Mouse (Mus musculus) CH12F3 (cell line): ENCODE data around the gene Fam234a.
"Not testable (repeated sequence)": the region's sequence is repeated elsewhere in the genome, so short reads cannot be mapped to it uniquely, and the experiment has no call there.

Source experiments
- in situ Hi-C: fragments of 300-500 bp; cut with MboI; formaldehyde crosslinking; loops from 2 replicates; pipeline ENCODE4 v1.14.3; 2020; ENCODE audit warnings: low sequenced_read_pairs

Gene Fam234a

DNA sequence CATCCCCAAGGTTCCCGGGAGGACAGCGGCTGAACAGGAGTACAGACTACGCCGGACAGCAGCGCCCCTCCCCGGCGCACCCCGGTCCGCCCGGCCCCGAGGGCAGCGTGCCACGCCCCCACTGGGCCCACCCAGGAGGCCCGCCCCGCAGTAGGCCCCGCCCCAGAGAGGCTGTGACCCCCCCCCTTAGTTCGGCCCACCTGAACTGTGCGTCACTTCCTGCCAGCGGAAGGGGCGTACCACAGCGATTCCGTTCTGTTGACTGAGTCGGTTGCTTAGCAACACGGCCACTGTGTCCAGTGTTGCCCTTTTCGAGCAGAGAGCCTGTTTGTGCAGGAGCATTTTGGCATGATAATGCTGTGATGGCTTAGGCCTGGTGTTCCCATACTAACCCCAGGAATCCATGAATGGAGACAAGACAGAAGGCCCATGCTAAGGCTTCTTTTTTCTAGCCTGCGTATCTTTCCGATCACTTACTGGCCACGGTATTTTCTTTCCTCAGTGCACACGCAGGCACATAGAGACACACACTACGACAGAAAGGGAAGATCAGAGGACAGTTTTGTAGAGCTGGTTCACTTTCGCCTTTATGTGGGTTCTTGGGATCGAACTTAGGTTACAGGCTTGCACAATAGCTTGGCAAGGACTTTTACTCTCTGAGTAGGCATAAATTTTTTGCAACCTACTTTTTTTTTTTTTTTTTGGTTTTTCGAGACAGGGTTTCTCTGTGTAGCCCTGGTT is at the start of gene Fam234a:
Gene Fam234a, minus strand, starts transcription at position 142 of the 741 bp plus-strand sequence.
- in situ Hi-C loops, result no loop called here

DNA sequence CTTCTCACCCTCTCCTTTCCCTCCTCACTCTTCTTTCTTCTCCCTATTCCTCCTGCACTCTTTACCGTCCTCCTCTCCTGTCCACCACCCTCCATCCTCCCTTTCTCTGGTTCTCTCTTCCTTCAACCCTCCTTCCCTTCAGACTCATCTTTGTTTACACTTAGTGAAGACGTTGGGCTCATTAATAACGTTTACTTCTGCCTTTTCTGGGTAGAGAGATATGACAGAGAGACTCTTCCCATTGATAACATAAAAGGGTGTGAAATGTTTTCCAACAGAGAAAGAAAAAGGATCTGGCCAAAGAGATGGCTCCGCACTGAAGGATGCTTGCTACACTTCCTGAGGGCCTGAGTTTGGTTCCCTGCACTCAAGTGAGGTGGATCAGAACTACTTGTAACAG is 45.4 kb upstream of the Fam234a start:
- in situ Hi-C loops, result no loop called here

DNA sequence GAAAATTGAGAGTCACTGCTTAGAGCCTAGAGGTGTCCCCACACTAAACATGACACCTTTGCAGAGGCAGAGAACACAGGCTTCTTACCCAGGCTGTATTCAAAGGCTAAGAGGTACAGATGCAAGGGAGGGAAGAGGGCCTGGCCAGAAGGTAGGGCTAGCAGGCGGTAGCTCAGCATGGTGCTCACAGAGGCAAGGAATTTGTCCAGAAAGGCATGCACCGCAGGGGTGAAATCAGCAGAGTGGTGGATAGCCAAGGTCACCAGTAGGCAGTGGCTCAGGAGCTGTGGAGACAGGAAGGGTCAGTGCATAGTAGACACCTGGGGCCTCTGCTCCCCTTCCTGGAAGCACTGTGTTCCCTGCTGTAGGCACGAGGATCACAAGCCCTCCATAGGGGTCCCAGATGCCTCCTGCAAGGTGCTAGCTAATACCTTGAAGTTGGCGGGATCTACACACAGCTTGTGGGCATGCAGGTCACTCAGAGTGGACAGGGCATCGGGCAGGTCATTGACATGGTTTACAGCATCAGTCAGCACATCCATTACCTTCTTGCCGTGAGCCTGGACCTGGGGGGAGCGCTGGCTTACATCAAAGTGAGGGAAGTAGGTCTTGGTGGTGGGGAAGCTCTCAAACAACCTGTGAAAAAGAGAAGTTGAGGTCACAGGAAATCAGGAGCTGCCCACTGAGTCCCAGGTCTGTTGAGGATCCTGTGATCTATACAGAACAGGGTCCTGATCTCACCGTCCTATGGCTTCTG is 42.3 kb upstream of the Fam234a start:
- in situ Hi-C loops, result no loop called here

DNA sequence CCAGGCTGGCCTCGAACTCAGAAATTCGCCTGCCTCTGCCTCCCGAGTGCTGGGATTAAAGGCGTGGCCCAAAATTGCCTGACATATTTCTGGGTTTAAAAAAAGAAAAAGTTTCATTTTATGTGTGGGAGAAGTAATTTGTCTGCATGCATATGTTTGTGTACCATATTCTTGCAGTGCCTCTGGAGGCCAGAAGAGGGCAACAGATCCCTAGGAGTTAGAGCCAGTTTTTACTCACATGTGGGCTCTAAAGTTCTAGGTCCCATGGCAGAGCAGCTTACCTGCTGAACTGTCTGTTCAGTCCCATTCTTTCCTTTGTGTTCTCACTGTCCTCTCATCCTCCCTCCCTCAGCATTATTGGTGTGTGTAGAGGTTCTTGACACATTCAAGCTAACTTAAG is 32.7 kb upstream of the Fam234a start:
- in situ Hi-C loops, result no loop called here

DNA sequence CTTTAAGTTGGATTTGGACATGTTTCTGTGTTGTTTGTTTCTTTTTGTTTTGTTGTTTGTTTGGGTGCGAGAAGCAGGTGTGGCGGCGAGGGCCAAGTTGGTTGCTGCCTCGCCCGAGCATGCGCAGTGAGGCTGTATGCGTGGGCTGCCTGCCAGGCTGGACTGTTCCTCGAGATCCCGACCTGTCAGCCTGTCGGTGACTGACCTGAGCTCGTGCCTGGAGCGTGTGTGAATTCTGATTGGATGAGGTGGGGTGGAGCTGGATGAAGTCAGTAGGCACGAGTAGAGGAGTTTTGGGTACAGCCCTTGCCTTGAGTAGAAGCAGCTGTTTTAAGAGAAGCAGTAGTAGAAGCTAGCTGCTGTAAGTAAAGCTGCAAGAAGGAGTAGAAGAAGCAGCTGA is 31.9 kb upstream of the Fam234a start:
- in situ Hi-C loops, result no loop called here

DNA sequence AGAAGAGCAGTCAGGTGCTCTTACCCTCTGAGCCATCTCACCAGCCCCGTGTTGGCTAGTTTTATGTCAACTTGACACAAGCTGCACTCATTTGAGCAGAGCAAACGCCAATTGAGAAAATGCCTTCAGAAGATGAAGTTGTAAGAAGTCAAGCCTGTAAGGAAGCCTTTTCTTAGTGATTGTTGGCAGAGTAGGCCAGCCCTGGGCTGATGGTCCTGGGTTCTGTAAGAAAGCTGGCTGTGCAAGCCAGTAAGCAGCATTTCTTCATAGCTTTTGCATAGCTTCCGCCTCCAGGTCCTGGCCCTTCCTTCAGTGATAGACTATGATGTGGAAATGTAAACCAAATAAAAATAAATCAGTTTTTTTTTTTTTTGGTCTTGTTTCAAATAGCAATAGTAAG is 28.5 kb upstream of the Fam234a start:
- in situ Hi-C loops, result no loop called here

DNA sequence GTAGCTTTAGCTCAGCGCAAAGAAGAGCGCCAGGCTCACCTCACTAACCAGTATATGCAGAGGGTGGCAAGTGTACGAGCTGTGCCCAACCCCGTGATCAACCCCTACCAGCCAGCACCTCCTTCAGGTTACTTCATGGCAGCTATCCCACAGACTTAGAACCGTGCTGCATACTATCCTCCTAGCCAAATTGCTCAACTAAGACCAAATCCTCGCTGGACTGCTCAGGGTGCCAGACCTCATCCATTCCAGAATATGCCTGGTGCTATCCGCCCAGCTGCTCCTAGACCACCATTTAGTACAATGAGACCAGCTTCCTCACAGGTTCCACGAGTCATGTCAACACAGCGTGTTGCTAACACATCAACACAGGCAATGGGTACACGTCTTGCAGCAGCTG is 25.5 kb upstream of the Fam234a start:
- in situ Hi-C loops, result not testable (repeated sequence)

DNA sequence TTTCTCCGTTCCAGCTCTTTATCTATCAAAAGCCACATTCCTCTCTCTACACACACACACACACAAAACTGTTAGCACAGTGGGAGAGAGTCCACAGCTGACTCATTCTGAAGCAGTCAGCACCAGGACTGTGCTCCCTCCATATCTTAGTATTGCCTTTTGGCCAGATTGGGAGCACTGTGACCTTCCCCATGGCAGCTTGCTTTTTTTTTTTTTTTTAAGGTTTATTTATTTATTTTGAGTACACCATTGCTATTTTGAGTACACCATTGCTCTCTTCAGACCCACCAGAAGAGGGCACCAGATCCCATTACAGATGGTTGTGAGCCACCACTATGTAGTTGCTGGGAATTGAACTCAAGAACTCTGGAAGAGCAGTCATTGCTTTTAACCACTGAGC is 24.8 kb upstream of the Fam234a start:
- in situ Hi-C loops, result no loop called here

DNA sequence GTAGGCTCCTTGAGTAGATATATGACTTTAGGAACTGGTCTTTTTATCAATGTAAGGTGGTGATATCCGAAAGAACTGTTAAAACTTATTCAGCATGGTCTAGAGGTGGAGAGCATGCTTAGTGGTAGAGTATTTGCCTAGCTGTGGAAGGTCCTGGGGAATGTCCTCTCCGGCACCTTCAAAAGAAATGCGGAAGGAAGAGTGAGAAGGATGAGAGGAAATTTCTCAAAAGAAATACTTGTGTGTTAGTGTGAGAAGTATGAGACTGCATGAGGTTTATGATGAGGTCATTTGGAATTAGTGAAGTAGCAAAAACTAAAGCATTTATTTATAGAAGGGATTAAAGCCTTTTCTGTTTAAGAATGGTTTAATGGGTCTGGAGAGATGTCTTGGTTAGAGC is 18.3 kb upstream of the Fam234a start:
- in situ Hi-C loops, result no loop called here

DNA sequence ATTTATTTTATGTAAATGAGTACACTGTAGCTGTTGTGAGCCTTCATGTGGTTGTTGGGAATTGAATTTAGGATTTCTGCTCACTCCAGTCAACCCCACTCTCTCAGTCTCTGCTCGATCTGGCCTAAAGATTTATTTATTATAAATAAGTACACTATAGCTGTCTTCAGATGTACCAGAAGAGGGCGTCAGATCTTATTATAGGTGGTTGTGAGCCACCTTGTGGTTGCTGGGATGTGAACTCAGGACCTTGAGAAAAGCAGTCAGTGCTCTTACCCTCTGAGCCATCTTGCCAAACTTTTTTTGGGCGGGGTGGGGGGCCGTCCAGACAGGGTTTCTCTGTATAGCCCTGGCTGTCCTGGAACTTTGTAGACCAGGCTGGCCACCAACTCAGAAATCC is 17.8 kb upstream of the Fam234a start:
- in situ Hi-C loops, result no loop called here

DNA sequence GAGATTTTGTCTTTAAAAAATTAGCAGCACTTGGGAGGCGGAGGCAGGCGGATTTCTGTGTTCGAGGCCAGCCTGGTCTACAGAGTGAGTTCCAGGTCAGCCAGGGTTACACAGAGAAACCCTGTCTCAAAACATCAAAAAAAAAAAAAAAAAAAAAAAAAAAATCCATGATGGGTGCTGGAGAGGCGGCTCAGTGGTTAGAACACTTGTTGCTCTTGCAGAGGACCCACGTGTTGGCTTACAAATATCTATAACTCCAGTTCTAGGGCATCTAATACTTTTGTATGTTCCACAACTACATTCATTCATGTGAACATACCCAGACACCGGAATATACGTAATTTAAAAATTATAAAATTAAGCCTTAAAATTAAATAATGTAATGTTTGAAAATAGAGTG is 11.3 kb upstream of the Fam234a start:
- in situ Hi-C loops, result no loop called here

DNA sequence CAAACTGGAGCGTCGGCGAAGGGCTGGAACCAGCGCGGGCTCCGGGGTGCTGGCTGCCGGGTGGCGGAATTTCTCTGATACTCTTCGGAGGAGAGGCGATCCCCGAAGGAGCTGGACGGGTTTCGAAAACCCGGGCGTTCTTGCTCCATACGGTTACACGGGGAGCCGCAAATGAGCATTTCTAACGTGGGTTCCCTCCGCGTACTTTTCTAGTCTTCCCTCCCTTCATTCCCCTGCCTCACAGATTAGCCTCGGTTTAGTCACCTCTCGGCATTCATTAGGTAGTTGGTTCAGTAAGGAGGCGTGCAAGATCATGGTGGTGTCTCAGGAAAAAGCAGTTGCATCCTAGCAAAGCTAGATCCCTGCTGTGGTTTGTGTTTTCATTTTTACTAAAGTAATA is 9.4 kb upstream of the Fam234a start:
- in situ Hi-C loops, result no loop called here

DNA sequence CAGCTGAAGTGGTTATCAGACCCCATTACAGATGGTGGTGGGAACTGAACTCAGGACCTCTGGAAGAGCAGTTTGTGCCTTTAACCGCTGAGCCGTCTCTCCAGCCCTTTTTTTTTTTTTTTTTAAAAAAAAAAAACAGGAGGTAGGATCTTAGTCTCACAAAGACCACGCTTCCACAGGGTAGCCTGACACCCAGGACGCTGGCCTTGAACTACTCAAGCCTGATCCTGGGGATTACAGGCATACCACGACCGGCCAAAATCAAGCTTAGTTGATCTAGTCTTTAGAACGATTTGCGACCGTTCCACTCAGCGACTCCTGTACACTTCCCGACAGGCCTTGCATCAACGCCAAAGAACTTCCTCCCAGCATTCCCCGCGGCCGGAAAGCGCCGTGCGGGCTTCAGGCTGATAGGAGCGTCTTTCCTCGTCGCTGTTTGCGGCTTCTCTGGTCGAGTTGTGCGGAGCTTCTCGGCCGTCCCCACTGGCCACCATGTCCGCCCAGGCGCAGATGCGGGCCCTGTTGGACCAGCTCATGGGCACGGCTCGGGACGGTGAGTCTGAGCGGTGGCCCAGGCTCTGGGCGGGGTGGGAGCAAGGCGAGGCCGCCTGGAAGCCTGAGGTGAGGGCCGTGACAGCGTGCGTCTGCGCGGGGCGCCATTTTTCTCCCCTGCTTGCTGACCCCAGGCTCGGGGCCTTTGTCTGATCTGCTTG is 8.7 kb upstream of the Fam234a start, which contains the start of gene Luc7l:
Gene Luc7l, plus strand, starts transcription at position 358 of the 713 bp plus-strand sequence.
- in situ Hi-C loops, result no loop called here

DNA sequence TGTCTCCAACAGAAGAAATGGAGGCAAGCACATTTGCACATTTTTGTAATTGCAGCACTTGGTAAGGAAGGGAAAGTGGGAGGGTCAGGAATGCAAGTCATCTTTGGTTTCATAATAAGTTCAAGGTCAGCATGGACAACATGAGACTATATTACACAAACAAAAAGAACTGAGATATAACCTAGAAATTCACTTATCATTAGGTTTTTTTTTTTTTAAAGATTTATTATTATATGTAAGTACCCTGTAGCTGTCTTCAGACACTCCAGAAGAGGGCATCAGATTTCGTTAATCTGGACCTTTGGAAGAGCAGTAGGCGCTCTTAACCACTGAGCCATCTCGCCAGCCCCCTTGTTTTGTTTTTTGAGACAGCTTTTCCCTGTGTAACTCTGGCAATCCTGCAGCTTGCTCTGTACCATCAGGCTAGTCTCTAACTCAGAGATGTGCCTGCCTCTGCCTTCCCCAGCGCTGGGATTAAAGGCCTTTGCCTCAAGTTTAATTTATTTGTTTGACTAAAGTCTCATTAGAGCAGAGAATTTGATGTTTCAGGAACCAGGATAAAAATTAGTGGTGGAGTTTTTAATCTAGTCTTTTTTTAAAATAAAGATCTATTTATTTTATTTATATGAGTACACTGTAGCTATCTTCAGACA is 8.0 kb upstream of the Fam234a start:
- in situ Hi-C loops, result no loop called here

DNA sequence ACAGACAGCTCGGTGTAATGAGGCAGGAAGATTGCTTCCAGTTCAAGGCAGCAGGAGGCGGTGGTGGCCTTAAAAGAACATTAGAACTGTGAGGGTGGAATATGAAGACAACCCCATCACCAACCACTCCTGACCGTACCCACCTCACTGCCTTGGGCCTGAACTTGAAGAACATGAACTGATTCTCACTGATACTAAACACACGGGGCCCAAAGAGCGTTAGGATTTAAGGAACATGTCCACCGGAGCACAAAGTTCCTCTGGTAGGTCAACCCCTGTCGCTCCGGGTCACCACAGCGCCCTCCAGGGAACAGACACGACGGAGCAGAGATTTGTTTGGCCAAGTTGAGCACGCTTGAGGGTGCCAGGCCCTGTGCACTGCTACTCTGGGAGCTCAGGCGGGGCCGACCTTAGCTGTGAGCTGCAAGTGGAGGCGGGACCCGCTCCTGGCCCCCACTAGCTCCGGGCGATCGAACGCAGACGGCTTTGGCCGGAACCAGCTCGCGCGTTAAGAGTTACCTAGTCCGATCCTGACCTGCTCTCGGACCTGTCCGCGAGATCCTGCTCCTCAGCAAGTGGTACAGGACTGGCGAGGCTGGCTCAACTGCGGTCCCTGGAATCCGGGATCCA is 456 bp downstream of the Fam234a start:
- in situ Hi-C loops, result no loop called here

DNA sequence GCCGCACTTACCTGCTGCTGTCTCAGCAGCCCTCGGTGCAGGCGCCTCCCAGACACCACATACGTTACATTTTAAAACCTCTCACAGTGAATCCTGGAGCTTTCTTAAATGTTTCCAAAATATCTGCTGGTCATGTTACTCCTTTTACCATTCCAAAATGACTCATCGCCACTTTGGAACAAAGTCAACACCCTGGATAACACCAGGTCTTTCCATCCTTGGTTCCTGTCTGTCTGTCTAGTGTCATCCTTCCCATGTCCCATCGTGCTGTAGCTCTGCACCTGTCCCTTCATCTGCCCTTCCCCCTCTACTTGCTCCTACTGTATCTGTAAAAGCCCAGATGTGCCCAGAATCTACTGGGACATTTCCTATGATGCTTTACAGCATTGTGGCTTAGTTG is 3.1 kb downstream of the Fam234a start:
- in situ Hi-C loops, result no loop called here

DNA sequence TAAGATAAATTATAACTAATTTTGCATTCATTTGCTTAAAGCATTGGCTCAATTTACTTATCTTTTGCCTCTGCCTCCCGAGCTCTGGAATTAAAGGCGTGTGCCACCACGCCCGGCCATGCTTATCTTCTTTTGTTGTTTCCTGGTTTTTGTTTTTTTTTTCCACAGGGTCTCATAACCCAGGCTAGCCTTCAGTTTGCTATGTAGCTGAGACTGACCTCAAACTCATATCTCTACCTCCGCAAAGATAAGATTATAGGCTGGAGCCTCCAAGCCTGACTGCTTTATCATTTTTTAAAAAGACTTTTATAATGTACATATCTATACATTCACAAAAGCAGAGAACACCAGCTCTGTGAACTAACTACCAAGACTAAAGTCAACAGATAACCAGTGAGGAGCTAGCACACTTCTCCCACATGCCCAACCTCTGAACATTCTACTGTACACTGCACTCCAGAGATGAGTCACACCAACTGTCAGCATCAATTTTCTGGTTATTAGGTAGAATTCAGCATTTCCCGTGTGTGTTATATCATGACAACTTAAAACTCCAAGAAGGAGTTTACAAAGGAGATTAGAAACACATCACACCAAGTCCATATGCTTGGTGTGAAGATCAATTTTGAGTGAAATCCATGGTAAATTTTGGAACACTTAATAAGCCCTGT is 3.8 kb downstream of the Fam234a start:
- in situ Hi-C loops, result no loop called here

DNA sequence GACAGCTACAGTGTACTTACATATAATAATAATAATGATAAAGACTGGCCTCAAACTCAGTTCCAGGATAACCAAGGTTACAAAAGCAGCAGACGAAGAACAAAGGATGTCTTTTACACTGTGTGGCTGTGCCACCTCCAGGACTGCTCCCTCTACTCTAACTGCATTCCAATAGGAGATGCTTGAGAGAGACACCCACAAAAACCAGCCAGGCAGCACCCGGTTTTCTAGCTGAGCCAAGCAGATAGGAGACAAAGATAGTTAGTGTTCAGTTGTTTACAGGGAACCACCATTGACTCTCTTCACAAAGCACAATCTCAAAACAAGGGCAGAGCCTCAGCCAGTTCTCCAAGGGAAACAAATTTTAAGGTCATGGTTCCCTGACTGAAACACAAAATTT is 4.5 kb downstream of the Fam234a start:
- in situ Hi-C loops, result no loop called here

DNA sequence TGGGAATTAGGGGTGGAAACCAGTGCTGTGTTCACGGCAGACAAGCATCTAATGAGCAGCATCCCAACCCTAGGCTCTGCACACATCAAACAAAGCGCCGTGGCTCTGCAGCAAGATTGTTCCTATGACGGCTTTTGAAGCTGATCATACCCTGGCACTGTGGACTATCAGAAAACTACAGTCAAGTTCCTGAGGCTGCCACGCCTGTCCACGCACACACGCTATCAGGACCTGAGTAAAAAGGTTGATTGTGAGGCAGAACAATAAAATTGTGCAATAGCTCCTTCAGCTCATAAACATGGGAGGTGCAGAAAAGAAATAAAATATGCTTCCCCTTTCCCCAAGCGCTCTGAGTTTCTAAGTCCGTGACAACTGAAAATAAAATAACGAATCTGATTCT is 6.4 kb downstream of the Fam234a start:
- in situ Hi-C loops, result no loop called here

DNA sequence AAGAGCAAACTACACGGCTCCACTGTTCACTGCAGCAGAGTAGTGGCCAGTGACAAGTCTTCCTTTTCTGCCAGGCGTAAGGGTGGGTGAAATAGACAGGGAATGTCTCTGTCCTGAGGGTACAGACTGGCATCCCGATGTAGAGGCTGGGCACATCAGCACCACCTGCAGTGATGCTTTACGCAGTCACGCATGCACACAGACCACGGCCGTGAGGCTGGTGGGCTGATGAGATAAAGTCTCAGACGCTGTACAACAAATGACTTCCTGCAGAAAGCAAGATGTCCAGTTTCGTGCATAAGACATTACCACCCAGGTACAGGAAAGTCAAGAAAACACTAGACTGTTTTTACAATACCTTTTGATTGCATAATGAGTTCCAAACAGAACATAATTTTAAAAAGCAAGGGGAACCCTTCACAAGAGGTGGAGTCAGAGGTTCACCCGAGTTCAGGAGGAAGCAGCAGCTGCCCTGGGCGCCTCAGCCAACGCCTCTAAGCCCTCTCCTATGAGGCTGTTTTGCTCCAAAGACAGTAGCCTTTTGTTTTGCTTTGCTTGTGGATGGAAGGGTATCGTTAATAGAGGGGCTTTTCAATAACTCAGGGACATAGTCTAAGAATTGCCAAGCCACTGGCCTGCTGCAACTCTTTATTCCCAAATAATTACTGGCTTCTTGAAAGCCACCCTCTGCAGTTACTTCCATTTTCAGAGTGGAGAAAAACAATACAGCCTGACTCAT is 8.8 kb downstream of the Fam234a start:
- in situ Hi-C loops, result no loop called here
